Mouse (Mus musculus) C2C12 (cell line): ENCODE results near the gene Vsir. TPM values are rescaled to one million over a fixed set of nuclear protein-coding genes. Genes with fewer than 3 reads are reported as not detected.

Experiments
- H3K27me3 ChIP-seq: one replicate; pipeline ENCODE4 v1.6.1; 2011; ENCODE audit not compliant: control insufficient read depth, insufficient read depth, insufficient read length
- H3K36me3 ChIP-seq: one replicate; pipeline ENCODE4 v1.6.1; 2011; ENCODE audit not compliant: control insufficient read depth, insufficient read depth
- H3K4me3 ChIP-seq: one replicate; pipeline ENCODE4 v1.5.1; 2011; ENCODE audit warnings: mild to moderate bottlenecking, control low read depth; ENCODE audit not compliant: poor library complexity, insufficient read depth, severe bottlenecking
- H3K79me2 ChIP-seq: one replicate; pipeline ENCODE4 v1.6.1; 2011; ENCODE audit not compliant: control insufficient read depth, insufficient read depth
- H3K79me3 ChIP-seq: one replicate; pipeline ENCODE4 v1.6.1; 2011; ENCODE audit warnings: low read depth, control low read depth
- H3ac ChIP-seq: one replicate; pipeline ENCODE3; 2011; ENCODE audit warnings: low read depth; ENCODE audit not compliant: control insufficient read depth, insufficient read length
- CEBPB ChIP-seq: IDR thresholded peaks from one replicate; pipeline ENCODE4 v1.6.1; 2011; ENCODE audit warnings: low read depth, mild to moderate bottlenecking, control low read depth, moderate library complexity
- CTCF ChIP-seq: IDR thresholded peaks from one replicate; pipeline ENCODE4 v1.5.1; 2011; ENCODE audit not compliant: control insufficient read depth, insufficient read depth, insufficient read length
- FOSL1 ChIP-seq: IDR thresholded peaks from one replicate; pipeline ENCODE4 v1.8.0; 2011; ENCODE audit warnings: mild to moderate bottlenecking, low read length; ENCODE audit not compliant: poor library complexity, insufficient read depth, severe bottlenecking
- MAX ChIP-seq: IDR thresholded peaks from one replicate; pipeline ENCODE4 v1.6.1; 2011; ENCODE audit warnings: mild to moderate bottlenecking, control low read depth
- MYOD1 ChIP-seq: IDR thresholded peaks from one replicate; pipeline ENCODE4 v1.6.1; 2011; ENCODE audit warnings: low read depth; ENCODE audit not compliant: control insufficient read depth, insufficient read length
- MYOG ChIP-seq: IDR thresholded peaks from one replicate; pipeline ENCODE4 v1.6.1; 2011; ENCODE audit not compliant: control insufficient read depth, insufficient read length; ENCODE audit errors: extremely low read depth
- USF1 ChIP-seq: IDR thresholded peaks from one replicate; pipeline ENCODE4 v1.6.1; 2011; ENCODE audit warnings: low read depth, mild to moderate bottlenecking, control low read depth, moderate library complexity
- polyA plus RNA-seq: library from polyadenylated mRNA; unstranded; fragments of >200 nt; fragmentation: generic; extraction: Trizol; gene quantifications from one replicate; pipeline ENCODE4 v1.2.1, GENCODE M21; 2012; ENCODE audit warnings: missing spikeins

The Vsir gene
- polyA plus RNA-seq, 1 experiment: 0.68 TPM

GRCm38 (mm10) chr10:60350077-60350804, 3.6 kb downstream of the Vsir start:
- TF ChIP-seq USF1 (no peak), CTCF (no peak), MAX (no peak), FOSL1 (no peak), MYOD1 (no peak), MYOG (no peak), CEBPB (no peak)
- H3K36me3 ChIP-seq: no peaks in the 10 kb centered on the region
- H3K79me2 ChIP-seq: no peaks in the 10 kb centered on the region
- no peaks in the 10 kb centered on the region for H3K27me3 ChIP-seq
- H3ac ChIP-seq: no peak overlapping the region
- no peaks in the 10 kb centered on the region for H3K79me3 ChIP-seq
- no peak overlapping the region for H3K4me3 ChIP-seq

- no peak overlapping the region for H3K4me3 ChIP-seq
- H3ac ChIP-seq: no peak overlapping the region
- H3K27me3 ChIP-seq: no peaks in the 10 kb centered on the region
- H3K79me3 ChIP-seq: no peaks in the 10 kb centered on the region
- H3K79me2 ChIP-seq: no peaks in the 10 kb centered on the region
- no peaks in the 10 kb centered on the region for H3K36me3 ChIP-seq
- no peak for TF ChIP-seq MAX
- no peak for TF ChIP-seq CTCF
- no peak for TF ChIP-seq MYOG
These were observed 4.1 kb downstream of the Vsir start for GRCm38 (mm10) chr10:60350805-60351167.

- no peaks in the 10 kb centered on the region for H3K79me3 ChIP-seq
- no peak for TF ChIP-seq CEBPB
- TF ChIP-seq FOSL1: no peak
- no peak for TF ChIP-seq MYOG
- no peak for TF ChIP-seq MAX
- TF ChIP-seq CTCF: no peak
- no peak for TF ChIP-seq USF1
- TF ChIP-seq MYOD1: no peak
- H3K36me3 ChIP-seq: no peaks in the 10 kb centered on the region
- no peak overlapping the region for H3K4me3 ChIP-seq
- H3K27me3 ChIP-seq: no peaks in the 10 kb centered on the region
- no peaks in the 10 kb centered on the region for H3K79me2 ChIP-seq
- no peak overlapping the region for H3ac ChIP-seq
These were observed 4.6 kb downstream of the Vsir start for GRCm38 (mm10) chr10:60351248-60351647.

- Histone ChIP-seq H3K4me3 (no peak overlapping the region), H3K27me3 (no peaks in the 10 kb centered on the region), H3K79me3 (no peaks in the 10 kb centered on the region), H3K79me2 (no peaks in the 10 kb centered on the region), H3ac (no peak overlapping the region), H3K36me3 (no peaks in the 10 kb centered on the region)
- TF ChIP-seq MYOD1 (peak; percentile 18), MAX (no peak)
These were observed 5.3 kb downstream of the Vsir start for GRCm38 (mm10) chr10:60351761-60352455.

DNA sequence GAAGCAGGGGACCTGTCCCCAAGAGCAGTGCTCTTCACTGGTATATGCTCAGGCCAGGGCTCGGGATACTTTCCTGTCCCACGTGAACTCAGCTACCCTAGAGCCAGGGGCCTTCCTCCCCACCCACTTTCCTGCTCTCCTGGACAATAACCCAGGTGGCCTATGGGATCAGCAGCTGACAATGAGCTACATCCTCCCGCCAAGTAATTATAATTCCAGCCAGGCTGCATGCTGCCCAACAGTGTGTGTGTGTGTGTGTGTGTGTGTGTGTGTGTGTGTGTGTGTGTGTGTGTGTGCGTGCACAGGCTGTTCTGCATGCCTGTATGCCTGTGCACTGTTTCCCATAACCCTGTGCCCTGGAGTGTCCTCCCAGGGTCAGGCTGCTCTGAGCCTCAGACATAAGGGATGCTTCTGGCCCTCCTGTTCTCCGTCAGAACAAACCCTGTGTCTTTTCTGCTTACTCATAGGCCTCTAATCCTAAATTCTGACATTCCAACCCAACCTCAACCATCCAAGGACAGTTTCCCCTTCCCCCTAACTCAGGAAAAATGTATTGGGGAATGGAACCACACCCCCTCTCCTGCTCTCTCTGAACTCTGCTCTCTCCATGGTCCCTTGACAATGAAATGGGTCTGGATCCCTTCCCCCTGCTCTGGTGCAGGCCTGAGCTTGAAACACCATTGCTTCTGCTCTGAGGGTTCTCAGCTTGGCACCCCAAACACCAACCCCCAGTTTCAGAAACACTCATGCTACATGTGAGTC, 6.8 kb downstream of the Vsir start:
- Histone ChIP-seq H3K27me3 (no peaks in the 10 kb centered on the region), H3K79me3 (no peaks in the 10 kb centered on the region), H3K79me2 (no peaks in the 10 kb centered on the region), H3ac (no peak overlapping the region), H3K4me3 (no peak overlapping the region), H3K36me3 (no peaks in the 10 kb centered on the region)
- TF ChIP-seq CEBPB: no peak
- no peak for TF ChIP-seq MYOG
- TF ChIP-seq MAX: no peak
- TF ChIP-seq CTCF: no peak
- no peak for TF ChIP-seq FOSL1
- no peak for TF ChIP-seq MYOD1
- TF ChIP-seq USF1: no peak

- H3K79me3 ChIP-seq: no peaks in the 10 kb centered on the region
- H3K4me3 ChIP-seq: no peak overlapping the region
- no peak overlapping the region for H3ac ChIP-seq
- H3K36me3 ChIP-seq: no peaks in the 10 kb centered on the region
- no peak for TF ChIP-seq MYOD1
- TF ChIP-seq CTCF: no peak
- TF ChIP-seq FOSL1: no peak
- TF ChIP-seq USF1: no peak
- no peak for TF ChIP-seq MAX
- no peak for TF ChIP-seq MYOG
- TF ChIP-seq CEBPB: no peak
- H3K27me3 ChIP-seq: no peaks in the 10 kb centered on the region
- H3K79me2 ChIP-seq: no peaks in the 10 kb centered on the region
These were observed 7.3 kb downstream of the Vsir start for GRCm38 (mm10) chr10:60354003-60354325.
